Mouse (Mus musculus): ENCODE measurements around the gene Cul3. TPM values are rescaled to one million over a fixed set of nuclear protein-coding genes. Genes with fewer than 3 reads are reported as not detected.

Gene Cul3
- total RNA-seq, 2 experiments from 2014 or later = 164 to 167 TPM

DNA sequence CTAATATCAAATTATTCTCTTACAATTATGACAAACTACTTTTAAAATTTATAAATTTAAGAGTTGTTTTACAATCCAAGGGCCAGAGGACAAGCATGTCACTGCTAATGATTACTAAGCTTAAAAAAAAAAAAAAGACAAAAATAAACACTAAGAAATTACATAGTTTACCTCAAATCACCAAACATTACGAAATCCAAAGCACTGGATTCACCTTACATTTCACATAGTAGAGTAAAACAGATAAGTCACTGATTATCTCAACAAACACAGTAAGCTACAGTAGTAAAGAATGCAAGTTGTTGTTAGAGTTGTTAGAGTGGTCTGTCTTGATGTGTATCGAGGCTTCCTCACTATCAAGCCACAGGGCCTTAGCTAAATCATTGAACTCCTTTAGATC lies 14.5 kb downstream of the Cul3 start:
- no peak for DNase-seq
- intact Hi-C loops (cut with DNase I; ENCODE audit: low total_unique reads) = no loop called here

- intact Hi-C loops (cut with DNase I; ENCODE audit: low total_unique reads) = no loop called here
- no peak for DNase-seq
Observed at GRCm38 (mm10) chr1:80324370-80324769, 15.9 kb downstream of the Cul3 start.

- intact Hi-C loops (cut with DNase I; ENCODE audit: low total_unique reads) = no loop called here
Observed at GRCm38 (mm10) chr1:80315533-80316045, 24.7 kb downstream of the Cul3 start.

DNA sequence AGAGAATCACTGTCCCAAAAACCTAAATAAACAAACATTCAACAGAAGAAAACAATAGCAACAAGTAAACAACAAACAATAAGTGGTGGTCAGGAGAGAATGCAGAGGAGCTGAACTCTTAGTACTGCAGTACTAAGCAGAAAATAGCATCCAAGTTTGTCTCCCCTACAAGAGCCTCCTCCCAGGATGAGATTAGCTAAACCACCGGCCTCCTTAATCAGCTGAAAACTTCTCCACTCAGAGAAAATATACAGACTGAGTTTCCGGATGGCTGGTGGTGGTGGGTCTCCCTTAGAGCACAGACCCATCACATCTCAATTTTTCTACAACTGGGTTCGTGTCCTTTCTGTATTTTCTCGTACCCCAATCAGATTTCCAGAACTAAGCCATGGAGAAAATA lies 47.0 kb downstream of the Cul3 start:
- DNase-seq = no peak
- intact Hi-C loops (cut with DNase I; ENCODE audit: low total_unique reads) = no loop called here

More at GRCm38 (mm10) chr1:80315533-80316045, 24.7 kb downstream of the Cul3 start:
- DNase-seq = no peak

- intact Hi-C loops (cut with DNase I; ENCODE audit: low total_unique reads) = no loop called here
- DNase-seq = no peak
Observed at GRCm38 (mm10) chr1:80278731-80279130, 61.5 kb downstream of the Cul3 start.

DNA sequence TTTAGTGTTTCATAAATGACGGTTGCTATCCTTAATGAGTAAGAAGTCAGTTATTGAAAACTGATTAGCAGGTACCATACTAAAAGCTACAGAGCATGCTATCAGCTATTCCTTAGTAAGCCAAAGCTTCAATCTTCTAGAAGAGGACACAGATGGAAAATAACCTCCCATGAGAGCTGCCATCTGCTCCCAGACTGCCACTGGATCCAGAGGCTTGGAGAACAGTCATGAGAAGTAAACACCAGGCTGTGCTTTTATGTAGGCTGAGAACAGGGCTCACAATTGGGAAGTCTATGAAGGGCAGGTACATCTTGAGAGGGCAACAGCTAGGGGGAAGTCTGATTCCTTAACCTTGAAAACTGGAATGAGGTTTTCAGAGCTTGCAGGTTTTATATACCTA lies 79.8 kb downstream of the Cul3 start:
- intact Hi-C loops (cut with DNase I; ENCODE audit: low total_unique reads) = no loop called here
- DNase-seq = no peak

DNA sequence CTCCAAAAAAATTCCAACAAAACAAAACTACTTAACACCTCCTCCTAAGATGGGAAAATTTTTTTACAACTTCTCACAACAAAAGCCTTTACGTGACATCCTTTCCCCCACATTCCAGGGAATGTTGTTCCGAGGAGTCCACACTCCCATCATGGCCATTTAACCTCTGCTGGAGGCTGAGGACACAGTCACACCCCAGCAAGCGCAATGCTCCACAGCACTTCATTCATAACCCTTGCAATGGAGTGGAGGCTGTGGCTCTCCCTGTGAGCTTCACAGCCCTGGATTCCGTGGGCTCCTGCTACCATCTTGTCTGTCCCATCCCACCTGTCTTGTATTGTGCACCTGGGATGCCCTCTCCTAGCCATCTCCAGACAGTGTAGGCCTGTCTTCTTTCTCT lies 81.6 kb downstream of the Cul3 start:
- intact Hi-C loops (cut with DNase I; ENCODE audit: low total_unique reads) = no loop called here
- DNase-seq = no peak

GRCm38 (mm10) chr1:80253309-80253708 lies 87.0 kb downstream of the Cul3 start:
- intact Hi-C loops (cut with DNase I; ENCODE audit: low total_unique reads) = no loop called here
- no peak for DNase-seq

DNA sequence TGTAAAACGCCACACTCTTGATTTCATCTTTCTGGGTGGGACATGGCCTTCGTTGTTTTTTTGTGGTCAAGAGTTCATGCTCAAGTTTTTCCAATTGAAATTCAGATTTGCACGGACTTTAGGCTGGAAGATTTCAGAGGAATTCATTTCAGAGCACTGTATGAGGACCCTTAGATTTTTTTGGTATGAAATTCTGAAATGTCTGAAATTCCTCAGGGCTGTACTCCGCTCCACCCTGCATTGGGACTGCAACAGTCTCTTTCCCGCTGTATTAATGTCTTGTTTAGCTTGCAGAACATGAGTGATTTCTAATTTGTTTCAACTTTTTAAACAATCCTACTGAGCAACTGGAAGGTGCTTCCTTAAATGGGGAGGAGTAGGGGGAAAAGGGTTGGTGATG lies 90.0 kb downstream of the Cul3 start:
- intact Hi-C loops (cut with DNase I; ENCODE audit: low total_unique reads) = no loop called here
- no peak for DNase-seq

- intact Hi-C loops (cut with DNase I; ENCODE audit: low total_unique reads) = loop anchor here (10.0 kb wide), 1 partner anchor 62 kb away; no protein-coding TSS in a partner anchor
- DNase-seq = no peak
Observed at GRCm38 (mm10) chr1:80247131-80247530, 93.1 kb downstream of the Cul3 start.

DNA sequence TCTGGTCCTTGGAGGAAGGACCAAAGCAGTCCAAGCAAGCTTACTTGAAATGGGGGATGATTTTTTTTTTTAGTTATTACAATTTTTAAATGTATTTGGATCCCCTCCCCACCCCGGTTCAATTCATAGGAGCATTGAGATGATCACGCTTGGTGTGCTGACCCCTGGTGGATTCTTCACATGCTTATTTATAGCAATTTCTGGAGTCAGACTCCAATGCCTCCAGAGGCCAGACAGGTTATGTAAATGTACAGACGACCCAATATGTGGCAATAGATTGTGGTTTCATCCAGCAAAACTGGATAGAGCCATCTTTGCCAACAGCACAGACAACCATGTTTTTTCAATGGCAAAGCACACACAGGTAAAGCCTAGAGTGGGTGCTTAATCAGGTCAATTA lies 96.2 kb downstream of the Cul3 start:
- intact Hi-C loops (cut with DNase I; ENCODE audit: low total_unique reads) = loop anchor here (10.0 kb wide), 1 partner anchor 59 kb away; no protein-coding TSS in a partner anchor
- DNase-seq = no peak

DNA sequence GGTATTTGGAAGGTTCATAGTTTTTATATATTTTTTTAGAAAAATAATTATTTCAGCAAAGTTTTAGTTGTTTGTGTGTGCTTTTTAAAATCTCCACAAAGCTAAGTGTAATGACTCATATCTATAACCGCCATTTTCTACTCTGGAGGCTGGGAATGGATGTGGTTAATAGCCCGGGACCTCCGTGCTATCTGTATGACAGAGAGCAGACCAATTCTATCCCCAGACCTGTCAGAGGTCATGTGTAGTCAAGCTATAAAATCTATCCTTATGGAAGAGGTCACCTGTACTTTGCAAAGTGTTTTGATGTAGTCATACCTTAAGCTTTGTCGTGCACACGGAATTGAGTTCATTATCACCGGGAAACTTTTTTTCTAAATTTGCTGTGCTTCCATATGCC lies 98.7 kb downstream of the Cul3 start:
- no peak for DNase-seq
- intact Hi-C loops (cut with DNase I; ENCODE audit: low total_unique reads) = loop anchor here (10.0 kb wide), 1 partner anchor 57 kb away; no protein-coding TSS in a partner anchor

- intact Hi-C loops (cut with DNase I; ENCODE audit: low total_unique reads) = loop anchor here (10.0 kb wide), 1 partner anchor 55 kb away; no protein-coding TSS in a partner anchor
- no peak for DNase-seq
Observed at GRCm38 (mm10) chr1:80240017-80240660, 100.1 kb downstream of the Cul3 start.

GRCm38 (mm10) chr1:80239481-80239880 lies 100.8 kb downstream of the Cul3 start:
- DNase-seq = no peak
- intact Hi-C loops (cut with DNase I; ENCODE audit: low total_unique reads) = no loop called here

- DNase-seq = no peak
- intact Hi-C loops (cut with DNase I; ENCODE audit: low total_unique reads) = no loop called here
Observed at GRCm38 (mm10) chr1:80236951-80237702, 103.2 kb downstream of the Cul3 start.

GRCm38 (mm10) chr1:80236126-80236525 lies 104.2 kb downstream of the Cul3 start:
- intact Hi-C loops (cut with DNase I; ENCODE audit: low total_unique reads) = no loop called here
- no peak for DNase-seq

DNA sequence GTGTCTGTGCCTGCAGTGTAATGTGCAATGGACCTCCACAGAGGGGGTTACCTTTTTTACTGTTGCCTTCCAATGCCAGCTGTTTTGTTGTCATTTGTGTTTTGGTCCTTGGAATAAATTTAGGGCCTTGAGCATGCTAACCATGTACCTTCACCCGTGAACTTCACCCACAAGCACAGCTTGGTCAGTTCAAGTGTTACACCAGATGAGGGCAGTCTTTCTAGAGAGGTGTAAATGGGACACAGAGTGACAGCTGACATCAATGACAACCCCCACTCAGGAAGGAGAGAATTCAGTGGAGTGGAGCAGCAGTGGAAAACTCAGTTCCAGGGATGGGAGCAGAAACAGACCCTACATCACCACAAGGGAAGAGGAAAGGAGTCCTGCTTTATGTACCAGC lies 109.7 kb downstream of the Cul3 start:
- DNase-seq = no peak
- intact Hi-C loops (cut with DNase I; ENCODE audit: low total_unique reads) = no loop called here

GRCm38 (mm10) chr1:80224839-80225412 lies 115.4 kb downstream of the Cul3 start:
- intact Hi-C loops (cut with DNase I; ENCODE audit: low total_unique reads) = no loop called here
- peak; percentile 36 for DNase-seq

DNA sequence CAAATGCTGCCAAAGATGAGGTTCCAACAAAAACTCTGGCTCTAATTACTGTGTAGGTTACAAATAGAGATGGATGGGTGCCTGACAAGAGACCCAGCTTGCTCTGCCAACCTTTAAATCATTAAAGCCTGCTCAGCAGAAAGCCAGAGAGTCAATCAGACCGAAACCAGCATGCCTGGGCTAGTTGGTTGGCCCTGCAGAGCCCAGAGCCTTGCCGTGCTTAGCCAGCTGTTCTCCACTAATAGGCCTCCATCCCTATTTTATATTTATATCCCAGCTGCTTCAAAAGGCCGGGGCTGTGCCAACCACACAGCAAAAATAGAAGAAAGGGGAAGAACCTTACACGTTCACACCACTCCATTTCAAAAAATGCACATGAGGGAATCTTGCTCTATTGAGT lies 119.1 kb downstream of the Cul3 start:
- intact Hi-C loops (cut with DNase I; ENCODE audit: low total_unique reads) = no loop called here
- peak; percentile 45 for DNase-seq

GRCm38 (mm10) chr1:80218268-80218667 lies 122.0 kb downstream of the Cul3 start, which contains the start of gene Fam124b:
TSS of gene Fam124b (minus strand) at chr1:80218473.
- intact Hi-C loops (cut with DNase I; ENCODE audit: low total_unique reads) = no loop called here
- DNase-seq = peak; percentile 40

All from gastrocnemius, postnatal 14 days (tissue).